Mouse (Mus musculus) liver, embryonic 11.5 days (tissue): ENCODE data around the gene Dyrk1a. TPM values are rescaled to one million over a fixed set of nuclear protein-coding genes. Genes with fewer than 3 reads are reported as not detected.

Experiments used
- ATAC-seq: fragments of 200-750 bp; cut with Nextera tagmentation; replicated peaks from 2 replicates; pipeline ENCODE4 v1.8.0; 2017; ENCODE audit warnings: moderate number of reproducible peaks, mild to moderate bottlenecking, moderate TSS enrichment, moderate library complexity; ENCODE audit not compliant: low FRiP score
- DNase-seq: peaks from one replicate; pipeline ENCODE4 v3.0.0-alpha.2; 2017; ENCODE audit warnings: low spot score
- H3K27ac ChIP-seq: fragments of 300-500 bp; sonication (generic); 2 replicates; pipeline ENCODE4 v1.5.1; 2014; ENCODE audit warnings: mild to moderate bottlenecking, low read depth, low read length, control low read depth
- H3K27me3 ChIP-seq: fragments of 300-500 bp; sonication (generic); replicated peaks from 2 replicates; pipeline ENCODE4 v1.6.1; 2014; ENCODE audit warnings: low read length, mixed read lengths; ENCODE audit not compliant: control insufficient read depth, insufficient read depth
- H3K36me3 ChIP-seq: fragments of 300-500 bp; sonication (generic); 2 replicates; pipeline ENCODE4 v1.6.1; 2014; ENCODE audit warnings: mild to moderate bottlenecking, low read length, moderate library complexity, mixed read lengths; ENCODE audit not compliant: control insufficient read depth, insufficient read depth
- H3K4me1 ChIP-seq: fragments of 300-500 bp; sonication (generic); replicated peaks from 2 replicates; pipeline ENCODE4 v1.6.1; 2014; ENCODE audit warnings: low read length, mixed read lengths; ENCODE audit not compliant: control insufficient read depth, insufficient read depth
- H3K4me2 ChIP-seq: fragments of 300-500 bp; sonication (generic); 2 replicates; pipeline ENCODE4 v1.6.1; 2014; ENCODE audit warnings: mild to moderate bottlenecking, control low read depth, moderate library complexity
- H3K4me3 ChIP-seq: fragments of 300-500 bp; sonication (generic); 2 replicates; pipeline ENCODE4 v1.5.1; 2014; ENCODE audit warnings: low read depth, low read length, control low read depth
- H3K9ac ChIP-seq: fragments of 300-500 bp; sonication (generic); 2 replicates; pipeline ENCODE4 v1.6.1; 2014; ENCODE audit warnings: low read depth, low read length, control low read depth
- H3K9me3 ChIP-seq: fragments of 300-500 bp; sonication (generic); 2 replicates; pipeline ENCODE4 v1.6.1; 2016; ENCODE audit warnings: low read length, inconsistent platforms, mixed read lengths; ENCODE audit not compliant: control insufficient read depth
- WGBS: fragments of 180-500 bp; shearing (Covaris S2); extraction: QIAGEN DNeasy Blood & Tissue Kit; methylation state at CpG from one replicate; pipeline ENCODE4 v1.1.7; 2014; 5-methylcytosine and 5-hydroxymethylcytosine counted together
- polyA plus RNA-seq: library from polyadenylated mRNA; unstranded; fragments of >200 nt; fragmentation: Nextera tagmentation; extraction: Ambion mirVana; gene quantifications from 2 replicates; pipeline ENCODE4 v1.2.1, GENCODE M21; 2014

The Dyrk1a gene
- polyA plus RNA-seq, 1 experiment from 2014 or later, result 9.0 TPM

DNA sequence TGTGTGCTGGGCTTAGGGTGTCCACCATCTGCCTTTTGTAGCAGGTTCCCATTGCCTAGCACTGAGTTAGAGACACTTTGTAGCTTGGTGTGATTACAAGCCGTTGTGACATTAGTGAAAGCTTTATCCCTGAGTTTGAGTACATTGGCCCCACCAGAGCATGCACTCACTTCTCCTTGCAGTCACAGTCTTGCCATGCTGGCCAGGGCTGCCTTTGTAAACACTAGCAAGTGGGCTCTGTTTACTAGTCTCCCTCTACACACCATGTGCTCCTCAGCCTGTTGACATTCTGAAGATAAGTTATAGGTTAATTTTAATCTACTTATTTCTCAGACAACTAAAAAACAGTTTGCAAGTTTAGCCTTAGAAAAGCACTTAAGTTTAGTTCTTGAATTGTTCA, 37.7 kb downstream of the Dyrk1a start:
- Histone ChIP-seq H3K4me2 (no peak overlapping the region), H3K27ac (no peak overlapping the region), H3K27me3 (no peaks in the 10 kb centered on the region), H3K4me3 (no peak overlapping the region), H3K9me3 (no peaks in the 10 kb centered on the region), H3K4me1 (peaks cover 20% of the 10 kb centered on the region), H3K36me3 (no peaks in the 10 kb centered on the region), H3K9ac (no peak overlapping the region)
- 70% methylated on average over 1 of the region's 1 CpGs for WGBS
- no peak for ATAC-seq
- DNase-seq, result no peak

DNA sequence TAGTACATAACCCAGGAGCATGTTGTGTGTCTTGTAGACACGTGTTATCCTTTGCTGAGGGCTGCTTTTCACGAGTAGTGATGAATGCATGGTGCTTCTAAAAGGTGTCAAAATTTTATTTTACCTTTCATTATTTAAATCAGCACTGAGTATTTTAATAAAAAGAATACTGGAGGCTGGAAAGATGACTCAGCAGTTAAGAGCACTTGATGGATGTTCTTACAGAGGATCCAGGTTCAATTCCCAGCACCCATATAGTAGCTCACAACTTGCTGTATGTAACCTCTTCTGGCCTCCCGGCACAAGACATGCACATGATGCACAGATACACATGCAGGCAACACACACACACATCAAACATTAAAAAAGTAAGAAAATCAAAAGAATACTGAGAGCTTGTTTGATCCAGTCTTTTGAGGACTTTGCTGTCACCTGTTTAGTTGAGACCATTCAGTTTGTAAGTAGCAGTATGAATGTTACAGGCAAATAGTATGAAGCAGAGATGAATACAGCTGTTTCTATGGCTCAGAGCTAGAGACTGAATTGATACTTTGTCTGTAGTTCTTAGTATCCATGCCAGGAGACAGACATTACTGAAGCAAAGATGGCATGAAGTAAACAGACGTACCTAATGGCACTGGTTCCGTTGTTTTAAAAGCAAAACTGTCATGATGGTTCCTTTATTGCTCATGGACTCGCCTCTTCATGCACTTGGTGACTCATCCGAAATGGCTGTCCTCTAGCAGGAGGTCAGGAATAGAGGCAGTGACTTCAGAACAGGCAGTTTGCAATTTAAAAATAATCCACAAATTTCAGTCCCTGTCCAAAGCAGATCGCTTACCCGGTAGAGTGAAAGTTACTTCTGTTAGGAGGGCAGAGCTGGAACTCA, 39.1 kb downstream of the Dyrk1a start:
- no peaks in the 10 kb centered on the region for H3K27me3 ChIP-seq
- H3K4me1 ChIP-seq, result peaks cover 11% of the 10 kb centered on the region; the same call in 1 of the 2 replicates
- H3K36me3 ChIP-seq, result no peaks in the 10 kb centered on the region
- no peak overlapping the region for H3K27ac ChIP-seq
- ATAC-seq (no peak), DNase-seq (no peak)
- H3K9me3 ChIP-seq, result no peaks in the 10 kb centered on the region
- no peak overlapping the region for H3K4me2 ChIP-seq
- WGBS, result 91% methylated on average over 9 of the region's 9 CpGs
- no peak overlapping the region for H3K9ac ChIP-seq
- no peak overlapping the region for H3K4me3 ChIP-seq

DNA sequence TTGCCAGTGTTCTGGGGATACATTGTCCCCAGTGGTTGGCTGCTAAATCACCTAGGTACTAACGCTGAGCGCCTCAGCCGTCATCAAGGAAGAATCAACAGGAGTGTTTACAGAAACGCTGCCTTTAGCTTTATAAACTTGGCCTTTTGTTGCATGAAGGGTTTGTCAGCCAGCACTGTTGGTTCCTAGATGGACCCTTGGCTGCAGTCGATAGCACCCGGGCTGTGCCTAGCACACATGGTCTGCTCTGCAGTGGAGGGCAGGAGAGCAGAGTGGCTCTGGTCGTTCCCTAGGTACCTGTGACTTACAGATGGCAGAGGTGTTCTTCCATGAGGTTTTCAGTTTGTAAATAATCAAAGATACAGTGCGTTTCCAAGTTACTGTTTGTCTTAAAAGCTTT, 42.8 kb downstream of the Dyrk1a start:
- no peak overlapping the region for H3K9ac ChIP-seq
- no peak overlapping the region for H3K27ac ChIP-seq
- H3K9me3 ChIP-seq, result no peaks in the 10 kb centered on the region
- H3K4me3 ChIP-seq, result no peak overlapping the region
- H3K27me3 ChIP-seq, result no peaks in the 10 kb centered on the region
- WGBS, result 88% methylated on average over 8 of the region's 8 CpGs
- no peaks in the 10 kb centered on the region for H3K4me1 ChIP-seq
- H3K4me2 ChIP-seq, result no peak overlapping the region
- peaks cover 5% of the 10 kb centered on the region; the same call in 1 of the 2 replicates for H3K36me3 ChIP-seq
- ATAC-seq (no peak), DNase-seq (no peak)

DNA sequence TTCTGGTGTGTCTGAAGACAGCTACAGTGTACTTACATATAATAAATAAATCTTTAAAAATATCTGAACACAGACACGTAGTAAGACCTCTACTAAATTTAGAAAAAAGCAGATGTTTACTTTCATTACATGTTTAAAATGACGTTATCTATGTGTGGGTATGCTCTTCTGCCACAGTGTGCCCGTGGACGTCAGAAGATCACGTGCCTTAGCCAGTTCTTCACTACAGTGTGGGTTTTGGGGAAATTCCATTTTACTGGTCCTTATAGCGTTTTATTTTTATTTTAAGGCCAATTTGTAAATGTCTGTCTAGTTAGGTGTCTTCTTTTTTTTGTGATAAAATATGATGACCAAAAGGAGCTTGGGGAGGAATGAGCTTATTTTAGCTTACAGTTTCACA, 47.4 kb downstream of the Dyrk1a start:
- 84% methylated on average over 6 of the region's 6 CpGs for WGBS
- no peak for ATAC-seq
- Histone ChIP-seq H3K36me3 (peaks cover 7% of the 10 kb centered on the region; the same call in 1 of the 2 replicates), H3K4me2 (no peak overlapping the region), H3K9me3 (no peaks in the 10 kb centered on the region), H3K4me3 (no peak overlapping the region), H3K27me3 (no peaks in the 10 kb centered on the region), H3K9ac (no peak overlapping the region), H3K27ac (no peak overlapping the region), H3K4me1 (no peaks in the 10 kb centered on the region)
- no peak for DNase-seq

DNA sequence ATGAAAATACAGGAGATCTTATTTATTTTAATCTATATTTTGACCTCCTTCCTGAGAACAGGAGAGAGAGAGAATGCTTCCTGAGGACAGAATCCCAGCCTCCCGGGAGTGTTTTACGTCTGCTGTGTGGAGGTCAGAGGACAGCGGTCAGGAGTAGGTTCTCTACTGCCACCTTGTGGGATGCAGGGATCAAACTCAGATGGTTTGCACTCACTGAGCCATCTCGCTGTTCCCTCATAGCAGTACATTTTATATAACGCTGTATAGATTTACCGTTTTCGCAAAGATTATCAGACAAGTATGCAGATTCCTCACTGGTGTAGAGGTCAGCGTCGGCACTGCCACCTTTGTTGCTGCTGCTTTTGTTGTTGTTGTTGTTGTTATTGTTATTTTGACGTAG, 48.7 kb downstream of the Dyrk1a start:
- Histone ChIP-seq H3K4me1 (no peaks in the 10 kb centered on the region), H3K27ac (no peak overlapping the region), H3K27me3 (no peaks in the 10 kb centered on the region), H3K36me3 (peaks cover 7% of the 10 kb centered on the region; the same call in 1 of the 2 replicates), H3K9ac (no peak overlapping the region), H3K9me3 (no peaks in the 10 kb centered on the region), H3K4me3 (no peak overlapping the region), H3K4me2 (no peak overlapping the region)
- DNase-seq (no peak), ATAC-seq (peak; percentile 75)
- WGBS, result 63% methylated on average over 10 of the region's 10 CpGs

DNA sequence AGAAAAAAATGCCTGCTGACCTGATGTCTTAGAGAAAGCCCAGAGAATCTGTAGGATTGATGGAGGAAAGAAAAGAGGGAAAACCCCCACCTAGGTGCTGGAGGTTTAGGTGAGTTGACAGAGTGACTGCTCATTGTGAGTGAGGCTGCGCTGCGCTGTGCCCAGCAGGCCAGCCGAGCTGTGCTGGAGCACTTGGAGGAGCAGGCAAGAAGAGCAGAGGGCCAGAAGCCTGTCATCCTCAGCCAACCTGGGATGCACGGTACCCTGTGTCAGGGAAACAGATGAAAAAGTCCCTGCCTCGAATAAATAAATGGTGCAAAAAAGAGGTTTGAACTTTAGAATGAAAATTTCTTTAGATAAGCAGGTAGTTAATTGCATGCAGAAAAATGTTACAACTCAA, 49.5 kb downstream of the Dyrk1a start:
- WGBS, result 90% methylated on average over 5 of the region's 5 CpGs
- no peak overlapping the region for H3K4me2 ChIP-seq
- H3K27ac ChIP-seq, result no peak overlapping the region
- no peak overlapping the region for H3K4me3 ChIP-seq
- no peaks in the 10 kb centered on the region for H3K27me3 ChIP-seq
- DNase-seq (no peak), ATAC-seq (no peak)
- H3K9ac ChIP-seq, result no peak overlapping the region
- peaks cover 5% of the 10 kb centered on the region; the same call in 1 of the 2 replicates for H3K36me3 ChIP-seq
- H3K4me1 ChIP-seq, result no peaks in the 10 kb centered on the region
- no peaks in the 10 kb centered on the region for H3K9me3 ChIP-seq

DNA sequence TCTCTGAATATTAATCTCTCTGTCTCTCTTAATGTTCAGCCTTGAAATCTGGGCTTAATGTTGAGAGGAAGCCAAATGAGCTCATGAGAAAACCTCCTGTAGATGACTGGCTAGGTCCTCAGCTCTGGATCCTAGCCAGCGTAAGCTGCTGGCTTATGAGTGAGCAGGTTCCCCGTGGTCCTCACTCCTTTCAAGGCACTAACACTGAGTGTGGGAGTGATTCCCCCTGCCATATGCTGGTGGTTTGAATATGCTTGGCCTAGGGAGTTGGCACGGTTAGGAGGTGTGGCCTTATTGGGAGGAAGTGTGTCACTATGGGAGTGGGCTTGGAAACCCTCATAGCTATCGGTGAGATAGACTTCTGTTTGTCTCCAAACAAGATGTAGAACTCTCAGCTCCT, 55.1 kb downstream of the Dyrk1a start:
- Histone ChIP-seq H3K4me2 (no peak overlapping the region), H3K27ac (no peak overlapping the region), H3K36me3 (peaks cover 2% of the 10 kb centered on the region; the same call in 1 of the 2 replicates), H3K9me3 (no peaks in the 10 kb centered on the region), H3K9ac (no peak overlapping the region), H3K27me3 (no peaks in the 10 kb centered on the region), H3K4me1 (peaks cover 23% of the 10 kb centered on the region), H3K4me3 (no peak overlapping the region)
- ATAC-seq, result no peak; the same call in 1 of the 2 replicates
- no peak for DNase-seq
- WGBS, result 71% methylated on average over 4 of the region's 4 CpGs

DNA sequence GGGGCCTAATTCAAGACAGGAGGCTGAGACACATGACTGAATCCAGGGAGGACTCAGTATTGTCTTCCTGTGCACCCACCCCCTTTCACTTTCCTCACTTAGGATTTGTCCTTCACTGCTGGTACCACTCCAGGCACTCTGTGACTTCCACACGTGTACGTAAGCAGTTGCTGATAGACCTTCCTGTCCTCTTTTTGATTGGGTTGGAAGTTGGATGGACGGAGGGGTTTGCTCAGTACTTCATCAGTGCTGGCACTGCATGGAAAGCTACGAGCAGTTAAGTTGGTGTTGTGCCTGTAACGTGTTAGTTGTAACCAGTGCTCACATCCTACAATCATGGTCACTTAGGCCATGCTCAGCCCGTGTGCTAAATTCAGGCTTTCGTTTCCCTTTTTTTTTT, 55.8 kb downstream of the Dyrk1a start:
- Histone ChIP-seq H3K36me3 (no peaks in the 10 kb centered on the region; the same call in 1 of the 2 replicates), H3K27ac (no peak overlapping the region), H3K9ac (no peak overlapping the region), H3K4me2 (no peak overlapping the region), H3K4me3 (no peak overlapping the region), H3K27me3 (no peaks in the 10 kb centered on the region), H3K4me1 (peaks cover 23% of the 10 kb centered on the region), H3K9me3 (no peaks in the 10 kb centered on the region)
- ATAC-seq (no peak), DNase-seq (no peak)
- 91% methylated on average over 7 of the region's 7 CpGs for WGBS

DNA sequence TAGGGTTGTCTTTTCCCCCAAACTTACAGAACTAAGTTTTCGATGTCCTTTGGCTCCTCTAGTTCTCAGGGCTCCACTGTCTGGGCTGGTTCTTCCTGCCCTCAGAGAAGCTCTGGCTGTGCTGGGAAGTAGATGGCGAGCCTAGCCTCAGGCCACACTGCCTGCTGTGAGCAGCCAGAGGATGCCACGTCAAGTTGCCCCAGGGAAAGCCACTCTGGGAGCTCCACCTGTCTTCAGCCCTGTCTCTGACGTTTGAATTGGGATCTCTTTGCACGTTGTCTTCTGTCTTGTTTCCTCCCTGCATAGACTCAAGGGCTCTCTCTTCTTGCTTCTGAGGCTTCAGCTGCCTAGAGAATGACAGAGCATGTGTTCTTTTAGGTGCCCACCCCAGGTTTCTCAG, 57.9 kb downstream of the Dyrk1a start:
- WGBS, result 56% methylated on average over 5 of the region's 5 CpGs
- no peaks in the 10 kb centered on the region for H3K27me3 ChIP-seq
- peaks cover 30% of the 10 kb centered on the region for H3K4me1 ChIP-seq
- H3K9ac ChIP-seq, result no peak overlapping the region
- no peaks in the 10 kb centered on the region; the same call in 1 of the 2 replicates for H3K36me3 ChIP-seq
- H3K4me3 ChIP-seq, result no peak overlapping the region
- H3K9me3 ChIP-seq, result no peaks in the 10 kb centered on the region
- no peak for ATAC-seq
- no peak for DNase-seq
- H3K27ac ChIP-seq, result no peak overlapping the region
- no peak overlapping the region for H3K4me2 ChIP-seq
